Mouse (Mus musculus): ENCODE measurements around the gene Spryd4. TPM values are rescaled to one million over a fixed set of nuclear protein-coding genes. Genes with fewer than 3 reads are reported as not detected.
A peak's percentile ranks its signal among the peaks of the same experiment; 100 is the strongest.

Gene Spryd4
- polyA plus RNA-seq, 1 experiment from 2014 or later, result 44.2 TPM

- Histone ChIP-seq H3K4me2 (ENCODE audit: low read length) (no peak overlapping the region), H3K36me3 (ENCODE audit: control insufficient read depth, insufficient read depth, low read length) (no peaks in the 10 kb centered on the region), H3K4me1 (ENCODE audit: control insufficient read depth in 2 of 2, insufficient read depth in 2 of 2, low read length in 2 of 2) (no peaks in the 10 kb centered on the region), H3K9me3 (ENCODE audit: control insufficient read depth, low read length) (no peaks in the 10 kb centered on the region), H3K27ac (replicated peaks in 1 of 2; ENCODE audit: control insufficient read depth in 1 of 2, insufficient read depth in 1 of 2, low read depth in 2 of 2, low read length in 2 of 2) (no peak overlapping the region), H3K9ac (ENCODE audit: low read length) (no peak overlapping the region), H3K4me3 (ENCODE audit: control insufficient read depth in 1 of 2, insufficient read depth in 1 of 2, low read depth in 1 of 2, low read length in 2 of 2) (no peak overlapping the region), H3K27me3 (ENCODE audit: control insufficient read depth, insufficient read depth, low read length) (no peaks in the 10 kb centered on the region)
- 53% methylated on average over 2 of the region's 2 CpGs for WGBS
- ATAC-seq (ENCODE audit: insufficient number of reproducible peaks, insufficient read depth, low FRiP score, low read depth), result peak; percentile 55; the same call in 1 of the 2 replicates
These were observed 25.6 kb downstream of the Spryd4 start for GRCm38 (mm10) chr10:128185959-128186358.

- no peaks in the 10 kb centered on the region for H3K9me3 ChIP-seq (ENCODE audit: control insufficient read depth, low read length)
- H3K27me3 ChIP-seq (ENCODE audit: control insufficient read depth, insufficient read depth, low read length), result no peaks in the 10 kb centered on the region
- no peak overlapping the region for H3K4me2 ChIP-seq (ENCODE audit: low read length)
- no peak overlapping the region for H3K9ac ChIP-seq (ENCODE audit: low read length)
- WGBS, result 79% methylated on average over 6 of the region's 6 CpGs
- ATAC-seq (ENCODE audit: insufficient number of reproducible peaks, insufficient read depth, low FRiP score, low read depth), result no peak
- no peaks in the 10 kb centered on the region for H3K36me3 ChIP-seq (ENCODE audit: control insufficient read depth, insufficient read depth, low read length)
- no peak overlapping the region for H3K27ac ChIP-seq (replicated peaks in 1 of 2; ENCODE audit: control insufficient read depth in 1 of 2, insufficient read depth in 1 of 2, low read depth in 2 of 2, low read length in 2 of 2)
- no peaks in the 10 kb centered on the region for H3K4me1 ChIP-seq (ENCODE audit: control insufficient read depth in 2 of 2, insufficient read depth in 2 of 2, low read length in 2 of 2)
- no peak overlapping the region for H3K4me3 ChIP-seq (ENCODE audit: control insufficient read depth in 1 of 2, insufficient read depth in 1 of 2, low read depth in 1 of 2, low read length in 2 of 2)
These were observed 26.2 kb downstream of the Spryd4 start for GRCm38 (mm10) chr10:128185277-128185940.

GRCm38 (mm10) chr10:128184296-128184695 is 27.3 kb downstream of the Spryd4 start:
- WGBS, result 84% methylated on average over 2 of the region's 2 CpGs
- no peaks in the 10 kb centered on the region for H3K27me3 ChIP-seq (ENCODE audit: control insufficient read depth, insufficient read depth, low read length)
- H3K4me3 ChIP-seq (ENCODE audit: control insufficient read depth in 1 of 2, insufficient read depth in 1 of 2, low read depth in 1 of 2, low read length in 2 of 2), result no peak overlapping the region
- no peak overlapping the region for H3K27ac ChIP-seq (replicated peaks in 1 of 2; ENCODE audit: control insufficient read depth in 1 of 2, insufficient read depth in 1 of 2, low read depth in 2 of 2, low read length in 2 of 2)
- H3K4me2 ChIP-seq (ENCODE audit: low read length), result no peak overlapping the region
- H3K4me1 ChIP-seq (ENCODE audit: control insufficient read depth in 2 of 2, insufficient read depth in 2 of 2, low read length in 2 of 2), result peaks cover 2 to 4% of the 10 kb centered on the region in 2 experiments; a peak in 1 of 4 replicates
- ATAC-seq (ENCODE audit: insufficient number of reproducible peaks, insufficient read depth, low FRiP score, low read depth), result no peak
- no peaks in the 10 kb centered on the region for H3K36me3 ChIP-seq (ENCODE audit: control insufficient read depth, insufficient read depth, low read length)
- no peaks in the 10 kb centered on the region for H3K9me3 ChIP-seq (ENCODE audit: control insufficient read depth, low read length)
- H3K9ac ChIP-seq (ENCODE audit: low read length), result no peak overlapping the region

- Histone ChIP-seq H3K9me3 (ENCODE audit: control insufficient read depth, low read length) (no peaks in the 10 kb centered on the region), H3K4me3 (ENCODE audit: control insufficient read depth in 1 of 2, insufficient read depth in 1 of 2, low read depth in 1 of 2, low read length in 2 of 2) (peak within 1 kb of the TSS; percentile 35 to 44), H3K27me3 (ENCODE audit: control insufficient read depth, insufficient read depth, low read length) (no peaks in the 10 kb centered on the region), H3K4me1 (ENCODE audit: control insufficient read depth in 2 of 2, insufficient read depth in 2 of 2, low read length in 2 of 2) (peaks cover 2 to 10% of the 10 kb centered on the region in 2 experiments; a peak in 1 of 4 replicates), H3K27ac (replicated peaks in 1 of 2; ENCODE audit: control insufficient read depth in 1 of 2, insufficient read depth in 1 of 2, low read depth in 2 of 2, low read length in 2 of 2) (peak within 1 kb of the TSS; percentile 86 to 92), H3K36me3 (ENCODE audit: control insufficient read depth, insufficient read depth, low read length) (no peaks in the 10 kb centered on the region), H3K4me2 (ENCODE audit: low read length) (peak within 1 kb of the TSS; percentile 66), H3K9ac (ENCODE audit: low read length) (peak within 1 kb of the TSS; percentile 72)
- WGBS, result 2% methylated on average over 6 of the region's 6 CpGs
- 0 out of 2 replicates have a peak, but pooled peaks have one; percentile 62 for ATAC-seq (ENCODE audit: insufficient number of reproducible peaks, insufficient read depth, low FRiP score, low read depth)
These were observed 31.6 kb downstream of the Spryd4 start, which contains the start of gene Rbms2 for GRCm38 (mm10) chr10:128179989-128180388. Gene Rbms2 (minus strand): TSS chr10:128180297.

GRCm38 (mm10) chr10:128177316-128177715 is 34.3 kb downstream of the Spryd4 start:
- no peak for ATAC-seq (ENCODE audit: insufficient number of reproducible peaks, insufficient read depth, low FRiP score, low read depth)
- Histone ChIP-seq H3K36me3 (ENCODE audit: control insufficient read depth, insufficient read depth, low read length) (no peaks in the 10 kb centered on the region), H3K4me1 (ENCODE audit: control insufficient read depth in 2 of 2, insufficient read depth in 2 of 2, low read length in 2 of 2) (peaks cover 4 to 23% of the 10 kb centered on the region in 2 experiments; a peak in 3 of 4 replicates), H3K9ac (ENCODE audit: low read length) (no peak overlapping the region), H3K27ac (replicated peaks in 1 of 2; ENCODE audit: control insufficient read depth in 1 of 2, insufficient read depth in 1 of 2, low read depth in 2 of 2, low read length in 2 of 2) (no peak overlapping the region), H3K9me3 (ENCODE audit: control insufficient read depth, low read length) (no peaks in the 10 kb centered on the region), H3K4me3 (ENCODE audit: control insufficient read depth in 1 of 2, insufficient read depth in 1 of 2, low read depth in 1 of 2, low read length in 2 of 2) (no peak overlapping the region), H3K27me3 (ENCODE audit: control insufficient read depth, insufficient read depth, low read length) (no peaks in the 10 kb centered on the region), H3K4me2 (ENCODE audit: low read length) (no peak overlapping the region)
- 77% methylated on average over 4 of the region's 4 CpGs for WGBS

- 1% methylated on average over 17 of the region's 17 CpGs for WGBS
- H3K4me3 ChIP-seq (ENCODE audit: control insufficient read depth in 1 of 2, insufficient read depth in 1 of 2, low read depth in 1 of 2, low read length in 2 of 2), result peak overlapping the region; percentile 56 to 71
- ATAC-seq (ENCODE audit: insufficient number of reproducible peaks, insufficient read depth, low FRiP score, low read depth), result peak; percentile 79
- no peaks in the 10 kb centered on the region for H3K36me3 ChIP-seq (ENCODE audit: control insufficient read depth, insufficient read depth, low read length)
- peak overlapping the region; percentile 90 for H3K9ac ChIP-seq (ENCODE audit: low read length)
- H3K4me1 ChIP-seq (ENCODE audit: control insufficient read depth in 2 of 2, insufficient read depth in 2 of 2, low read length in 2 of 2), result peaks cover 4 to 23% of the 10 kb centered on the region in 2 experiments; a peak in 3 of 4 replicates
- peak overlapping the region; percentile 91 to 95 for H3K27ac ChIP-seq (replicated peaks in 1 of 2; ENCODE audit: control insufficient read depth in 1 of 2, insufficient read depth in 1 of 2, low read depth in 2 of 2, low read length in 2 of 2)
- H3K27me3 ChIP-seq (ENCODE audit: control insufficient read depth, insufficient read depth, low read length), result no peaks in the 10 kb centered on the region
- H3K9me3 ChIP-seq (ENCODE audit: control insufficient read depth, low read length), result no peaks in the 10 kb centered on the region
- H3K4me2 ChIP-seq (ENCODE audit: low read length), result peak overlapping the region; percentile 89
These were observed 35.4 kb downstream of the Spryd4 start for GRCm38 (mm10) chr10:128175996-128176755.

- peak overlapping the region; percentile 56 to 71 for H3K4me3 ChIP-seq (ENCODE audit: control insufficient read depth in 1 of 2, insufficient read depth in 1 of 2, low read depth in 1 of 2, low read length in 2 of 2)
- H3K9me3 ChIP-seq (ENCODE audit: control insufficient read depth, low read length), result no peaks in the 10 kb centered on the region
- H3K27me3 ChIP-seq (ENCODE audit: control insufficient read depth, insufficient read depth, low read length), result no peaks in the 10 kb centered on the region
- H3K4me2 ChIP-seq (ENCODE audit: low read length), result peak overlapping the region; percentile 89
- WGBS, result 3% methylated on average over 3 of the region's 3 CpGs
- peak overlapping the region; percentile 91 to 95 for H3K27ac ChIP-seq (replicated peaks in 1 of 2; ENCODE audit: control insufficient read depth in 1 of 2, insufficient read depth in 1 of 2, low read depth in 2 of 2, low read length in 2 of 2)
- H3K4me1 ChIP-seq (ENCODE audit: control insufficient read depth in 2 of 2, insufficient read depth in 2 of 2, low read length in 2 of 2), result peaks cover 4 to 23% of the 10 kb centered on the region in 2 experiments; a peak in 3 of 4 replicates
- H3K36me3 ChIP-seq (ENCODE audit: control insufficient read depth, insufficient read depth, low read length), result no peaks in the 10 kb centered on the region
- peak overlapping the region; percentile 90 for H3K9ac ChIP-seq (ENCODE audit: low read length)
- ATAC-seq (ENCODE audit: insufficient number of reproducible peaks, insufficient read depth, low FRiP score, low read depth), result no peak
These were observed 36.3 kb downstream of the Spryd4 start for GRCm38 (mm10) chr10:128175302-128175701.

Measured in heart, embryonic 14.5 days (tissue).